In the genomic region with DNA sequence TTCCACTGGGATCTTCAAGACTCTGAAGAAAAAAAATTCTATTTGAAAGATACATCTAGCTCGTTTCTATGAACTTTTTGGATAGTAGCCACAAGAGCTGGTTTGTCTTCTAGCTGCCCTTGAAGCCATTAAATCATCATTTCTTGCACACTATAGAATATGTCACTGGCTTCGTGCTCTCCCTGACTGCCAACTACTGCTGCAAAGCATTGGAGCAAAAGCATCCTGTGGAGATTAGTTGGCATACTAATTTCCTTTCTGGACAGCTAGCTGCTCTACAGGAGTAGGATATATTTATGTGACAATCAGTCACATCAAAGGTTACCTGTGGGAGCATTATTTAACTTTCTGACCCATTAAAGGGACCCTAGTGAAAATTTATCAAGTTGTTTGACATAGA, we compare ENCODE assay signal across 6 mouse cellular contexts.
"Had no signal": no experiment of that assay in that cellular context is flagged by ENCODE, and none has a peak within 500 bp of the region (broad histone marks: within the 10 kb centered on the region; RNA-seq: fewer than 3 reads in every experiment).

No protein-coding gene starts in this region.

- DNase-seq: kidney, postnatal 25 days; layer of hippocampus, adult 9-11 months; liver, postnatal 0 days; lung, embryonic 14.5 days; thymus, adult 18-20 months; thymus, postnatal 36 days had no signal
